Mouse (Mus musculus) layer of hippocampus, postnatal 36 days (tissue): ENCODE measurements around the gene Hip1r. TPM values are rescaled to one million over a fixed set of nuclear protein-coding genes. Genes with fewer than 3 reads are reported as not detected.
"Not testable (repeated sequence)": the region's sequence is repeated elsewhere in the genome, so short reads cannot be mapped to it uniquely, and the experiment has no call there.

ENCODE experiments used
- DNase-seq, 2 experiments: peaks; one replicate each; pipeline ENCODE4 v3.0.0; 2022
- microRNA-seq, 2 experiments: library from miRNA; unstranded; fragments of <30 nt; microRNA quantifications; one replicate each; pipeline ENCODE4 v1.2.0; 2021
- total RNA-seq, 2 experiments: library from RNA; stranded (reverse); gene quantifications; 2 replicates each; pipeline ENCODE4 v1.2.3; 2021

Gene Hip1r
- total RNA-seq, 2 experiments from 2014 or later: 39.4 to 41.2 TPM

DNA sequence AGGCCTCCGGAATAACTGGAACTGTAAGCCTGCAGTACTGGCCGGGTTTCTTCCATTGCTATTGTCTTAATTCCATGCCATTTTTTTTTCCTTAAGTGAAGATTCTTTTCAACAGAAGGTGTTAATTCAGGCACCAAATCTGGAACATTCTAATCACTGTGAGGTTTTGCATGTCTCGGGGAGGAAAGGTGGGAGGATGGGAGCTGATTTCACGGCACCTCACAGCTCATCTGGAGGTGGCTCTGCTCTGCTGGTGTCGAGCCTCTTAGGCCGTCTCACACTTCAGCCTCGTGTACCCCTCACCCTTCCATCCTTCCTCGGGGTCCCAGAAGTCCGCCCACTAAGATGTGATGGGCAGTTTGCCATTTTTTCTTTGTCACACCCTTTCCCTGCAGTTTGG is 67.7 kb downstream of the Hip1r start:
- no peak for DNase-seq

- DNase-seq: peak; percentile 83 to 87
These were observed 70.0 kb downstream of the Hip1r start for GRCm38 (mm10) chr5:124043212-124043978.

DNA sequence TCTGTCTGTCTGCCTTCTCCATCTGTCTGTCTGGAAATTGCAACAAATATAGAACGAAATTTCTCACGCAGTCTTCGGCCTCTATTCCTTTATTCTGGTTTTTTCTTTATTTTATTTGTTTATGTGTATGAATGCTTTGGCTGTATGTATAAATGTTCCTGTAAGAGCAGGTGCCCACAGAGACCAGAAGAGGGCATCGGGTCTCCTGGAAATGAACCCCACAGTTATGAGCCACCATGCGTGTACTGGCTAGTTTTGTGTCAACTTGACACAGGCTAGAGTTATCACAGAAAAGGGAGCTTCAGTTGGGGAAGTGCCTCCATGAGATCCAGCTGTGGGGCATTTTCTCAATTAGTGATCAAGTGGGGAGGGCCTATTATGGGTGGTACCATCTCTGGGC is 70.6 kb downstream of the Hip1r start:
- DNase-seq: no peak

DNA sequence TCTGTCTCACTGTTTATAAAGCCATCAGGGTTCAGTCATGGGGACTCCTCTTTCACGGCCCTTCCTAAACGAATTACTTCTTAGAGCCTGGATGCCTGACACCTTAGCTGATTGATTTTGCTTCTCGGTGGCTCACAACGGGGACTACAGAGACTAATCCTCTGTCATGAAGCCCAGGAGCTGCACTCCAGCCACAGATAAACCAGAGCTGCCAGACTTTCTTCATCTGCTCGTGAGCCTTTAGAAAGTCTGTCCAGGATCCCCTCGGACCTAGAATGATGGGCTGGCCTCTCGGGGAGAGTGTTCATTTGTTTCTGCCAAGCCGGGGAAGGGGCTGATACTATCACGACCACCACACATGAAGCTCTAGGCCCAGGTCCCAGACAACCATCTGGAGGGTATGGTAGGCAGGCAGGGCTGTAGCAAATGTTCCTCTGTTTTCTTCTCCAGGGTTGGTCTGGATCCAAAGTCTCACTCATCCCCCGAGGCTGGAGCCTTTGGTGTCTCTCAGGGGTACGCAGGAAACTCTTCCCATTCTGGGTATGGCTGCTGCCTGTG is 72.1 kb downstream of the Hip1r start:
- peak in 1 of 2 experiments; percentile 45 for DNase-seq

DNA sequence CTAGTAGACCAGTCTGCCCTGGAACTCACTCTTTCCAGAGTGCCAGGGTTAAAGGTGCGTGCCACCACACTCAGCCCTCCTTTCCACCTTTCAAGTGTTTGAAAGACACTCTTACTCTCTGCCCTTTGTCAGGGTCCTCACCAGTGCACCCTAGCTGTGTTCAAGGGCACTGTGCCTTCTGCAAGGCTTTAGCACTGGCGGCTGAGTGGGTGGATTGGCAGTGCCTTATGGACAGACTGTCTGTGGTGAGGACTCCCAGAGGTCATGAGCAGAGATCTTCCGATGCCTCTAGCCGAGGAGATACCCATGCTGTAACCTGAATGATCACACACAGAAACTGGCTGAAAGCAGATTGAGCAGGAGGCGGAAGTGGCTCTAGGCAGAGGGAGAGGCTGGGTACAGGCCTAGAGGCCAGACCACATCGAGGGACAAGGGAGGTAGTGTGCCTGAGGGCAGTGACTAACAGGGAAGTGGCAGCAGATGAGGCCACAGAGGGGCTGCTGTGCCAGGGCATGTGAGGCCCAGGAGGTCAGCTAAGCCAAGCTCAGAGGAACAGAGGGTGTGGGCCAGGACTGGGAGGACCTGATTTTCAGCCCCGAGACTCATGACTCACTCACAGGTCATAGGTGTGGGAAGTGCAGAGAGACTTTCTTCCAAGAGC is 73.4 kb downstream of the Hip1r start:
- no peak for DNase-seq

DNA sequence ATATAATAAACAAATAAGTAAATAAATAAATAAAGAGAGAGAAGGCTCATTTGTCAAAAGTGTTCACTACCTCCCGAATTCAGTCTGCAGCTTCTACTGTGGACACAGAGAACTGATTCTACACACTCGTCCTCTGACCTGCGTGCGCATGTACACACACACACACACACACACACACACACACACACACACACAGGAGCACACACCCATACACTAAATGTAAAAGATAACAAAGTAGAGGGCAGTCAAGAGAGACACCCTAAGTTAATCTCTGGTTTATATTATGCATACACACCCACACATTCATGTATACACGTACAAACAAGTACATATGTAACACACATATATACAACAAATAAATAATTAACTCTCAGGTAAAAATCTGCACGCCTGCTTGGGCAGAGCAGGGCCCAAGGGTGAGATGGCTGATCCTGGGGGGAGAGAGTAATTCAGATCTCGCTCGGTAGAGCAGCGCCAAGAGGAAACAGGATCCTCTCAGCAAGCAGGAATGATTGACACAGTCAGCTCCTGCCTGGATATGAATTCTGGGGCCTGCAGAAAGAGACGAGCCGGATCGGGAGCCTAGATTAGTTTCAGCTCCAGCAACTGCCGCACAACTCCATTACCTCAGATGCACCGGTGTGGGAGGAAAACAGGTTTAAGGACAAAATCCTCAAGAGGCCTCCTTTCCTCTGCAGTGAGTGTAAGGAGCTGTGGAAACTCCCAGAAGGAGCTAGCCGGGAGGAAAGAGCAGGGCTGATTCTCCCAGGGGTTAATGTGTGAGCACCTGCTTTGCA is 76.0 kb downstream of the Hip1r start:
- no peak for DNase-seq

DNA sequence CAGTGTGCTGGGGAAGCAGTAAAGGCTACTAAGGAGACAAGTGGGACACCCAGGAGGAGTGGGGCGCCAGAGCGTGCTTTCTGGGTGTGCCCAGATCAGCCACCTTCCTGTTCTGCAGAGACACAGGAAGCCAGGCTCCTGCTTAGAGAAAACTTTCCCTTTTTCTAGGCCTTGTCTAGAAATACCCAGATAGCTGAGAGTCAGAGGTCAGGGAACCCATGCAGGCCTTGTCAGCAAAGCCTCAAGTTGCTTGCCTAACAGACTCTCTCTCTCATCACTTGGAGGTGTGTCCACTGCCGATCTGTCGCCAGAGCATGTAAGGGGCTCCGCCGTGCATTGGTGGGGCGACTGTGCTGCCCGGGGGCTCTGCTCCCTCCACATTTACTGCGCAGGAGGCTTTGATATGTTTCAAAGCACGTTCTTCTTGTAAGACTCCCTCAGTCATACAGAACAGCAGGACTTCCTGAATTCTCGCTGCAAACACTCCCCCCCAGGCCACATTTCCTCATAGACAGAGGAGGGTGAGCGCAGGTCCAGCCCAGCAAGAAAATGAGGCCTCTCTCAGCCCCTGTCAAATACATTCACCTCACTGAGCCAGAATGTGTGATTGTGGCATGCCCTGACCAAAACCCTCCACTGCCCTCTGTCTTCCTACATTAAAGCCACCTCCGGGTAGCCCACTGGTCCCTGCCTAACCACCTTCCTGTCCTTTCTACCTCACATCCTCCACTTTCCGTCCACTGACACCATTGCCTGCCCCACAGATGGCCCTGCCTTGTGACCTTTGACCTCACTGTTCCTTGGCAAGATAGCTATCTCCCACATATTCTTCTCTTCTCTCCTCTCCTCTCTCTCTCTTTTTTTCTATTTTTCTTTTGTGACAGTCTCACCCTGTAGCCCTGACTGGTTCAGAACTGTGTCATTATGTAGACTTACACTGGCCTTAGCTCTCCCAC is 76.9 kb downstream of the Hip1r start:
- no peak for DNase-seq

- no peak for DNase-seq
These were observed 78.6 kb downstream of the Hip1r start for GRCm38 (mm10) chr5:124051899-124052491.

DNA sequence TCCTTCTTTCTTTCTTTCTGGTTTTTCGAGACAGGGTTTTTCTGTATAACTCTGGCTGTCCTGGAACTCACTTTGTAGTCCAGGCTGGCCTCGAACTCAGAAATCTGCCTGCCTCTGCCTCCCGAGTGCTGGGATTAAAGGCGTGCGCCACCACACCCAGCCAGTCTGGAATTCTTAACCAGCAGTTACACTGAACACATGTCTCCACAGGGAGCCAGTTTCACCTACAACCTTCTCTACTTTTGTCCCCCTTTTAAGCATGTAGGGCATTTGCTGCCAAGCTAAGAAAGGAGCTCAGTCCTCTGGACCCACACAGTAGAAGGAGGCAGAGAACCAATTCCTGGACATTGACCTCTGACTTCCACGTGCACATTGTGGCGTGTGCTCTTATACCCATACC is 79.2 kb downstream of the Hip1r start:
- DNase-seq: not testable (repeated sequence)

Small RNA genes within 50 kb of the gene (microRNA-seq; reads per million reads assigned to microRNA genes)
- gene Mir7032: 0.60 to 1.7 reads per million in 2 experiments

Other genes starting within 250 kb of the Hip1r start
- 100 to 1,000 TPM; 101 to 110 TPM for gene Rsrc2, start 224.2 kb upstream of the Hip1r start, total RNA-seq
- gene Kntc1, start 223.9 kb upstream of the Hip1r start, total RNA-seq: 1 to 10 TPM; 2.3 to 3.4 TPM
- gene Hcar2, start 108.1 kb upstream of the Hip1r start, total RNA-seq: under 1 TPM in 1 of 2 experiments, not detected in 1; 0.33 TPM
- gene Hcar1, start 93.6 kb upstream of the Hip1r start, total RNA-seq: under 1 TPM; 0.82 to 0.88 TPM
- 10 to 100 TPM; 60.2 to 67.8 TPM for gene Denr, start 66.5 kb upstream of the Hip1r start, total RNA-seq
- gene Gm43518, start 46.2 kb upstream of the Hip1r start, total RNA-seq: 1 to 10 TPM in 1 of 2 experiments, under 1 TPM in 1; 0.91 to 1.7 TPM
- gene Ccdc62, start 42.9 kb upstream of the Hip1r start, total RNA-seq: 1 to 10 TPM; 2.5 TPM
- 10 to 100 TPM; 32.6 to 40.8 TPM for gene Vps37b, start 58.6 kb downstream of the Hip1r start, total RNA-seq
- 10 to 100 TPM; 27.2 to 30.7 TPM for gene Abcb9, start 122.2 kb downstream of the Hip1r start, total RNA-seq
- 10 to 100 TPM; 34.1 to 36.2 TPM for gene Ogfod2, start 138.7 kb downstream of the Hip1r start, total RNA-seq
- 10 to 100 TPM; 52.6 to 57.5 TPM for gene Arl6ip4, start 142.5 kb downstream of the Hip1r start, total RNA-seq